Comparison of ENCODE assay signal across 8 mouse cellular contexts in genomic region chr3:90514691-90515090, GRCm38 (mm10). TPM values are rescaled to one million over a fixed set of nuclear protein-coding genes. Genes with fewer than 3 reads are reported as not detected.
DNase-seq lines count a peak whose midpoint lies in the region; ATAC-seq lines count a peak whose summit lies in the region.

No protein-coding gene starts in this region.

- H3K36me3 ChIP-seq in heart, embryonic 16.5 days (ENCODE audit: control insufficient read depth, insufficient read depth), result peaks cover 6% of the 10 kb centered on the region

- H3K9me3 ChIP-seq in heart, embryonic 16.5 days (replicated peaks; ENCODE audit: control insufficient read depth, low read length), result no peaks in the 10 kb centered on the region

- H3K9ac ChIP-seq in heart, embryonic 16.5 days (ENCODE audit: low read length), result peak overlapping the region; percentile 73

- peak overlapping the region; percentile 64 for H3K4me3 ChIP-seq in heart, embryonic 16.5 days (ENCODE audit: low read length)

- no peaks in the 10 kb centered on the region for H3K27me3 ChIP-seq in heart, embryonic 16.5 days (ENCODE audit: control insufficient read depth, insufficient read depth, low read length)

- peak overlapping the region; percentile 87 for H3K27ac ChIP-seq in heart, embryonic 16.5 days (ENCODE audit: low read length)

- 0% methylated on average over 10 of the region's 10 CpGs for WGBS in heart, embryonic 16.5 days

- ATAC-seq in erythroblast, adult 5-6 weeks (replicated peaks; ENCODE audit: low FRiP score, poor library complexity, severe bottlenecking), result peak; percentile 90
- peak; percentile 81 for ATAC-seq in heart, embryonic 16.5 days (replicated peaks; ENCODE audit: extremely low read depth, insufficient read depth, low FRiP score)
- peak; percentile 83 for ATAC-seq in megakaryocyte, adult 5-6 weeks (ENCODE audit: poor library complexity, severe bottlenecking)

- H3K4me1 ChIP-seq in heart, embryonic 16.5 days (ENCODE audit: control insufficient read depth, insufficient read depth, low read length), result peaks cover 22% of the 10 kb centered on the region

- H3K4me2 ChIP-seq in heart, embryonic 16.5 days (ENCODE audit: low read depth, low read length), result peak overlapping the region; percentile 89

- DNase-seq in CD4-positive, CD25-positive, alpha-beta regulatory T cell, adult 2 months (ENCODE audit: low read depth, low spot score), result peak; percentile 75
- peak; percentile 79 for DNase-seq in adipocyte (ENCODE audit: low spot score)
- peak; percentile 82 for DNase-seq in kidney, postnatal 14 days
- DNase-seq in spleen, adult 18-20 months, result peak; percentile 46 to 61
- DNase-seq in frontal cortex, adult 2 months (ENCODE audit: extremely low spot score in 1 of 2, low spot score in 1 of 2), result no peak

RNA-seq across cellular contexts. Expression of gene S100a13, which starts 0.5 kb away (rescaled TPM):
- total RNA-seq in erythroblast, adult 5-6 weeks (2015; ENCODE audit: low replicate concordance), result 1.9 and 18.0 TPM in 2 replicates
- 22.4 and 31.6 TPM in 2 replicates for total RNA-seq in erythroblast, adult 5-6 weeks (2017; ENCODE audit: low replicate concordance)
- 84.4 and 88.6 TPM in 2 replicates for polyA plus RNA-seq in heart, embryonic 16.5 days (2015; fragmentation: Nextera tagmentation; extraction: Ambion mirVana)
- total RNA-seq in megakaryocyte, adult 5-6 weeks (2015), result 121 and 128 TPM in 2 replicates
- total RNA-seq in megakaryocyte, adult 5-6 weeks (2017), result 141 and 179 TPM in 2 replicates
- 62.0 and 66.7 TPM in 2 replicates for polyA plus RNA-seq in frontal cortex, adult 2 months (2012; rRNA removed)

RNA-seq across cellular contexts. Expression of gene S100a1, which starts 0.5 kb away (rescaled TPM):
- total RNA-seq in erythroblast, adult 5-6 weeks (2015; ENCODE audit: low replicate concordance), result 41.3 and 51.2 TPM in 2 replicates
- total RNA-seq in erythroblast, adult 5-6 weeks (2017; ENCODE audit: low replicate concordance), result 15.3 and 28.6 TPM in 2 replicates
- polyA plus RNA-seq in heart, embryonic 16.5 days (2015; fragmentation: Nextera tagmentation; extraction: Ambion mirVana), result 348 and 352 TPM in 2 replicates
- total RNA-seq in megakaryocyte, adult 5-6 weeks (2015), result 70.5 and 89.5 TPM in 2 replicates
- total RNA-seq in megakaryocyte, adult 5-6 weeks (2017), result 50.9 and 80.4 TPM in 2 replicates
- 307 and 323 TPM in 2 replicates for polyA plus RNA-seq in frontal cortex, adult 2 months (2012; rRNA removed)

RNA-seq across cellular contexts. Expression of gene Chtop, which starts 5.4 kb away (rescaled TPM):
- 33.0 and 49.1 TPM in 2 replicates for total RNA-seq in erythroblast, adult 5-6 weeks (2015; ENCODE audit: low replicate concordance)
- 37.8 and 45.3 TPM in 2 replicates for total RNA-seq in erythroblast, adult 5-6 weeks (2017; ENCODE audit: low replicate concordance)
- 95.6 and 98.2 TPM in 2 replicates for polyA plus RNA-seq in heart, embryonic 16.5 days (2015; fragmentation: Nextera tagmentation; extraction: Ambion mirVana)
- total RNA-seq in megakaryocyte, adult 5-6 weeks (2015), result 97.7 and 99.3 TPM in 2 replicates
- total RNA-seq in megakaryocyte, adult 5-6 weeks (2017), result 85.7 and 88.3 TPM in 2 replicates
- 136 and 140 TPM in 2 replicates for polyA plus RNA-seq in frontal cortex, adult 2 months (2012; rRNA removed)

RNA-seq across cellular contexts. Expression of gene S100a14, which starts 12.0 kb away (rescaled TPM):
- total RNA-seq in erythroblast, adult 5-6 weeks (2015; ENCODE audit: low replicate concordance), result not detected in 2 replicates
- total RNA-seq in erythroblast, adult 5-6 weeks (2017; ENCODE audit: low replicate concordance), result not detected in 2 replicates
- 5.7 and 7.3 TPM in 2 replicates for polyA plus RNA-seq in heart, embryonic 16.5 days (2015; fragmentation: Nextera tagmentation; extraction: Ambion mirVana)
- not detected in 2 replicates for total RNA-seq in megakaryocyte, adult 5-6 weeks (2015)
- total RNA-seq in megakaryocyte, adult 5-6 weeks (2017), result 0.16 TPM in 1 of 2 replicates, not detected in the other
- not detected in 2 replicates for polyA plus RNA-seq in frontal cortex, adult 2 months (2012; rRNA removed)

RNA-seq across cellular contexts. Expression of gene S100a16, which starts 22.4 kb away (rescaled TPM):
- total RNA-seq in erythroblast, adult 5-6 weeks (2015; ENCODE audit: low replicate concordance), result not detected in 2 replicates
- not detected in 2 replicates for total RNA-seq in erythroblast, adult 5-6 weeks (2017; ENCODE audit: low replicate concordance)
- polyA plus RNA-seq in heart, embryonic 16.5 days (2015; fragmentation: Nextera tagmentation; extraction: Ambion mirVana), result 96.5 and 110 TPM in 2 replicates
- total RNA-seq in megakaryocyte, adult 5-6 weeks (2015), result not detected in 2 replicates
- total RNA-seq in megakaryocyte, adult 5-6 weeks (2017), result not detected in 2 replicates
- 119 and 133 TPM in 2 replicates for polyA plus RNA-seq in frontal cortex, adult 2 months (2012; rRNA removed)

Comparison
In these comparisons a context has a peak if more than half of its experiments do, and no peak if none do; other contexts are left out.
1. DNase-seq: peak in CD4-positive, CD25-positive, alpha-beta regulatory T cell, adult 2 months (single experiment), adipocyte (single experiment), kidney, postnatal 14 days (single experiment) and spleen, adult 18-20 months (2 of 2); none in frontal cortex, adult 2 months (0 of 2).
2. Peak in every context shown above with its lines, with median percentiles within 50 percentile points of each other: ATAC-seq.